Mouse (Mus musculus) MEL (cell line): ENCODE measurements around the gene Dlgap1.

Experiments used
- CTCF ChIP-seq, 3 experiments: IDR thresholded peaks in 2 of 3; conservative IDR thresholded peaks in 1 of 3; 2 replicates each; pipeline ENCODE4 v1.5.1; 2011 to 2012; ENCODE audit warnings: low read length in 3 of 3, low read depth in 2 of 3, mild to moderate bottlenecking in 2 of 3, improper control_type of control experiment in 1 of 3, inconsistent platforms in 1 of 3, mixed read lengths in 1 of 3, moderate library complexity in 1 of 3; ENCODE audit not compliant: control insufficient read depth in 1 of 3, insufficient read depth in 1 of 3, poor library complexity in 1 of 3, severe bottlenecking in 1 of 3
- EP300 ChIP-seq, 2 experiments: IDR thresholded peaks; 2 replicates each; pipeline ENCODE4 v1.6.1; 2011; ENCODE audit warnings: improper control_type of control experiment in 2 of 2, low read length in 2 of 2, low read depth in 1 of 2, mild to moderate bottlenecking in 1 of 2
- GABPA ChIP-seq: IDR thresholded peaks from 2 replicates; pipeline ENCODE4 v1.6.1; 2012; ENCODE audit warnings: low read depth, mild to moderate bottlenecking, inconsistent platforms, low read length, improper control_type of control experiment, moderate library complexity
- MAZ ChIP-seq: IDR thresholded peaks from 2 replicates; pipeline ENCODE4 v1.6.1; 2012; ENCODE audit warnings: low read depth, mild to moderate bottlenecking, inconsistent platforms, low read length, improper control_type of control experiment
- MEF2A ChIP-seq: IDR thresholded peaks from 2 replicates; pipeline ENCODE4 v1.6.1; 2014; ENCODE audit warnings: low read depth, mild to moderate bottlenecking, inconsistent platforms, low read length, improper control_type of control experiment; ENCODE audit not compliant: poor library complexity, insufficient replicate concordance, severe bottlenecking; ENCODE audit errors: extremely low read depth
- POLR2A ChIP-seq, 2 experiments: IDR thresholded peaks; 2 replicates each; pipeline ENCODE4 v1.6.1; 2011 to 2012; ENCODE audit warnings: low read length in 2 of 2, mild to moderate bottlenecking in 2 of 2, control low read depth in 1 of 2, improper control_type of control experiment in 1 of 2, low read depth in 1 of 2, moderate library complexity in 1 of 2; ENCODE audit not compliant: control insufficient read depth in 1 of 2, insufficient read depth in 1 of 2, poor library complexity in 1 of 2
- TAL1 ChIP-seq: IDR thresholded peaks from 2 replicates; pipeline ENCODE4 v1.6.1; 2012; ENCODE audit warnings: mild to moderate bottlenecking, inconsistent platforms, low read length, moderate library complexity, mixed read lengths
- USF1 ChIP-seq: IDR thresholded peaks from 2 replicates; pipeline ENCODE4 v1.6.1; 2014; ENCODE audit warnings: low read depth, mild to moderate bottlenecking, inconsistent platforms, low read length, improper control_type of control experiment, moderate library complexity
- ZMIZ1 ChIP-seq: IDR thresholded peaks from 2 replicates; pipeline ENCODE4 v1.6.1; 2012; ENCODE audit warnings: low read depth, mild to moderate bottlenecking, inconsistent platforms, low read length, improper control_type of control experiment, moderate library complexity

GRCm38 (mm10) chr17:70466413-70466812 lies 497.5 kb downstream of the Dlgap1 start:
- no peak for TF ChIP-seq TAL1
- no peak for TF ChIP-seq POLR2A (IDR thresholded peaks at IDR 0.05; ENCODE audit: control insufficient read depth in 1 of 2, insufficient read depth in 1 of 2, low read depth in 1 of 2, low read length in 2 of 2, poor library complexity in 1 of 2)
- TF ChIP-seq EP300 (IDR thresholded peaks at IDR 0.05; ENCODE audit: low read depth in 1 of 2, low read length in 2 of 2), result no peak
- TF ChIP-seq ZMIZ1, result no peak
- no peak for TF ChIP-seq MEF2A
- no peak for TF ChIP-seq CTCF (IDR thresholded peaks at IDR 0.05 in 2 of 3, conservative IDR thresholded peaks at IDR 0.05 in 1 of 3; ENCODE audit: control insufficient read depth in 1 of 3, insufficient read depth in 1 of 3, low read depth in 2 of 3, low read length in 3 of 3, poor library complexity in 1 of 3, severe bottlenecking in 1 of 3)
- no peak for TF ChIP-seq USF1
- TF ChIP-seq MAZ, result no peak
- TF ChIP-seq GABPA, result no peak
